Mouse (Mus musculus): ENCODE measurements around the gene Sh3kbp1. TPM values are rescaled to one million over a fixed set of nuclear protein-coding genes. Genes with fewer than 3 reads are reported as not detected.
A peak's percentile ranks its signal among the peaks of the same experiment; 100 is the strongest.

The Sh3kbp1 gene
- polyA plus RNA-seq, 1 experiment from 2014 or later, result 47.8 TPM

DNA sequence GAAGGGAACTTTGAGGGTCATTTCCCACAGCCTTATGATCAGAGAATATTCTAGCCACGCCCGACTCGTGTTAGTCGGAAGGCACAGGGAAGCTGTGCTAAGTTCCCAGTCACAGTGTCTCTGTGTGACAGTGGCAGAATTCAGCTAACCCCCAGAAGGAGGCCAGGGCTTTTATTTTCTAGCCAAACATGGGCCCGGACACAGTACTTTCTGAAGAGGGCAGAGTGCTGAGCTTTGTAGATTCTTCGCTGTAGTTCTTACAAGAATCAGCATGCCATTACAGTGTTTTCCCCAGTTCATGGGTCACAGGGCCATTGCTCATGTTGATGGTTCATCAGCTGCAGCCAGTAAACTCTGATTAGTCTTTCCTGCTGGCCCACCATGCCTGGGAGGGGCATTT, 23.7 kb downstream of the Sh3kbp1 start:
- no peak overlapping the region for H3K4me2 ChIP-seq (ENCODE audit: low read depth, low read length)
- WGBS, result 73% methylated on average over 6 of the region's 6 CpGs

GRCm38 (mm10) chrX:159671388-159671787, 44.3 kb downstream of the Sh3kbp1 start:
- ATAC-seq (ENCODE audit: low read depth) (no peak), DNase-seq (ENCODE audit: low spot score) (no peak)
- Histone ChIP-seq H3K4me3 (ENCODE audit: low read depth, low read length) (no peak overlapping the region), H3K36me3 (ENCODE audit: control insufficient read depth, insufficient read depth, low read length) (no peaks in the 10 kb centered on the region), H3K4me1 (ENCODE audit: control insufficient read depth, insufficient read depth, low read length) (no peaks in the 10 kb centered on the region), H3K4me2 (ENCODE audit: low read depth, low read length) (no peak overlapping the region), H3K9me3 (ENCODE audit: control insufficient read depth, low read length) (no peaks in the 10 kb centered on the region), H3K9ac (ENCODE audit: low read depth, low read length) (no peak overlapping the region), H3K27ac (replicated peaks; ENCODE audit: low read depth, low read length) (no peak overlapping the region), H3K27me3 (replicated peaks; ENCODE audit: control insufficient read depth, insufficient read depth, low read length) (no peaks in the 10 kb centered on the region; the same call in 1 of the 2 replicates)
- 89% methylated on average over 7 of the region's 7 CpGs for WGBS

More for the DNA sequence above, 23.7 kb downstream of the Sh3kbp1 start:
- H3K9ac ChIP-seq (ENCODE audit: low read depth, low read length), result no peak overlapping the region
- H3K27me3 ChIP-seq (replicated peaks; ENCODE audit: control insufficient read depth, insufficient read depth, low read length), result peaks cover 3% of the 10 kb centered on the region; the same call in 1 of the 2 replicates
- H3K9me3 ChIP-seq (ENCODE audit: control insufficient read depth, low read length), result no peaks in the 10 kb centered on the region
- H3K4me3 ChIP-seq (ENCODE audit: low read depth, low read length), result no peak overlapping the region
- no peaks in the 10 kb centered on the region for H3K4me1 ChIP-seq (ENCODE audit: control insufficient read depth, insufficient read depth, low read length)
- ATAC-seq (ENCODE audit: low read depth), result no peak
- no peaks in the 10 kb centered on the region for H3K36me3 ChIP-seq (ENCODE audit: control insufficient read depth, insufficient read depth, low read length)
- DNase-seq (ENCODE audit: low spot score), result no peak
- H3K27ac ChIP-seq (replicated peaks; ENCODE audit: low read depth, low read length), result no peak overlapping the region

DNA sequence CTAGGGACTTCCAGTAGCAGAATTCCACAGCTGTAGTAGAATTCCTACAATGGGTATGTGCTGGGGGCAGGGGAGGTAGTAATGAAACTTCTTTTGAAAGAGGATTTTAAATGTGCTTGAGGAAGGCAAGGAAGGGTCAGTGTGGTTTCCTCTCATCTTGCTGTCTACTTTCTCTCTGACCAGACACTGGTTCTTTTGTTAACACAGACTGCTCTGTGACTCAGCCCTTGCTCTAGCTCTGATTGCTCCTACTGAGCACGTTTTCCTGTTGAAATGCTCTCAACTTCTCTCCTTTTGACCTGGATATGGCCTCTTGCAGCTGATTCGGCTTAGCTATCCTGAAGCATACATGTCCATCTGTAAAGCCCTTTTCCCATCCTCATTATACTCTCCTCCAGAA, 45.4 kb downstream of the Sh3kbp1 start:
- peak; percentile 10 for DNase-seq (ENCODE audit: low spot score)
- no peaks in the 10 kb centered on the region for H3K9me3 ChIP-seq (ENCODE audit: control insufficient read depth, low read length)
- no peaks in the 10 kb centered on the region for H3K4me1 ChIP-seq (ENCODE audit: control insufficient read depth, insufficient read depth, low read length)
- no peak overlapping the region for H3K9ac ChIP-seq (ENCODE audit: low read depth, low read length)
- H3K27me3 ChIP-seq (replicated peaks; ENCODE audit: control insufficient read depth, insufficient read depth, low read length), result peaks cover 2% of the 10 kb centered on the region
- H3K4me2 ChIP-seq (ENCODE audit: low read depth, low read length), result no peak overlapping the region
- no peak overlapping the region for H3K4me3 ChIP-seq (ENCODE audit: low read depth, low read length)
- WGBS, result 24% methylated on average over 2 of the region's 2 CpGs
- no peaks in the 10 kb centered on the region for H3K36me3 ChIP-seq (ENCODE audit: control insufficient read depth, insufficient read depth, low read length)
- H3K27ac ChIP-seq (replicated peaks; ENCODE audit: low read depth, low read length), result no peak overlapping the region
- no peak for ATAC-seq (ENCODE audit: low read depth)

GRCm38 (mm10) chrX:159676242-159676641, 49.2 kb downstream of the Sh3kbp1 start:
- no peak overlapping the region for H3K9ac ChIP-seq (ENCODE audit: low read depth, low read length)
- H3K36me3 ChIP-seq (ENCODE audit: control insufficient read depth, insufficient read depth, low read length), result no peaks in the 10 kb centered on the region
- no peak for DNase-seq (ENCODE audit: low spot score)
- no peaks in the 10 kb centered on the region for H3K4me1 ChIP-seq (ENCODE audit: control insufficient read depth, insufficient read depth, low read length)
- H3K4me3 ChIP-seq (ENCODE audit: low read depth, low read length), result no peak overlapping the region
- H3K4me2 ChIP-seq (ENCODE audit: low read depth, low read length), result no peak overlapping the region
- no peak for ATAC-seq (ENCODE audit: low read depth)
- H3K27ac ChIP-seq (replicated peaks; ENCODE audit: low read depth, low read length), result no peak overlapping the region
- no peaks in the 10 kb centered on the region for H3K9me3 ChIP-seq (ENCODE audit: control insufficient read depth, low read length)
- 21% methylated on average over 2 of the region's 2 CpGs for WGBS
- H3K27me3 ChIP-seq (replicated peaks; ENCODE audit: control insufficient read depth, insufficient read depth, low read length), result peaks cover 2% of the 10 kb centered on the region

DNA sequence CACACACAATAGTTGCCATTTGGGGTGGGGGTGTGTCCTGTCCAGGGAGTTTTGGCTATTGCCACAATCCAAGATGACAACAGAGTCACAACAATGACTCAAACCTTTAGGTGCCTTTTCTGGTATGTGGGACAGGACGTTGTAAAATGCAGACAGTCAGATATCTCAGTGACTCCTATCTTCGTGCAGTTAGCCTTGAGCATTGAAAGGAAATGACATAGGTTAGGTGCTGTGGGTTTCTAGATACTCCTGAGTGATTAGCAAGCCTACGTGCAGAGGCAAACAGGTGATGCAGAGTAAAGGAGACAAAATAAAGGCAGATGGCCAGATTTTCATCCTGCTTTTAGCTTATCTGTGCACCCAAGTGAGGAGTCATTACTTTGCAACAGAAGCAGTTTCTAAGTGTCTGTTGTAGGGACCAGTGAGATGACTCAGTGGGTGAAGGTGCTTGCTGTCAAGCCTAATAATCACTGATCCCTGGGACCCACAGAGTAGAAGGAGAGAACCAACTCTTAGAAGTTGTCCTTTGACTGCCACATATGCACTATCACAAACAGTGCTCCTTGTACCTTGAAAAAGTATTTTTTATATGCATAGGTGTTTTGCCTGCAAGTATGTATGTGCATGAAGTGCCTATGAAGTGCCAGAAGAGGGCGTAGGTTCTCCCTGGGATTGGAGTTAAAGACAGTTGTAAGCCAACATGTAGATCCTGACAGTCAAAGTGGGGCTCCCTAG, 50.7 kb downstream of the Sh3kbp1 start:
- DNase-seq (ENCODE audit: low spot score) (no peak), ATAC-seq (ENCODE audit: low read depth) (no peak)
- Histone ChIP-seq H3K4me3 (ENCODE audit: low read depth, low read length) (no peak overlapping the region), H3K9ac (ENCODE audit: low read depth, low read length) (no peak overlapping the region), H3K27me3 (replicated peaks; ENCODE audit: control insufficient read depth, insufficient read depth, low read length) (peaks cover 2% of the 10 kb centered on the region), H3K4me2 (ENCODE audit: low read depth, low read length) (no peak overlapping the region), H3K36me3 (ENCODE audit: control insufficient read depth, insufficient read depth, low read length) (no peaks in the 10 kb centered on the region), H3K9me3 (ENCODE audit: control insufficient read depth, low read length) (no peaks in the 10 kb centered on the region), H3K27ac (replicated peaks; ENCODE audit: low read depth, low read length) (no peak overlapping the region), H3K4me1 (ENCODE audit: control insufficient read depth, insufficient read depth, low read length) (no peaks in the 10 kb centered on the region)
- WGBS, result 78% methylated on average over 4 of the region's 4 CpGs

DNA sequence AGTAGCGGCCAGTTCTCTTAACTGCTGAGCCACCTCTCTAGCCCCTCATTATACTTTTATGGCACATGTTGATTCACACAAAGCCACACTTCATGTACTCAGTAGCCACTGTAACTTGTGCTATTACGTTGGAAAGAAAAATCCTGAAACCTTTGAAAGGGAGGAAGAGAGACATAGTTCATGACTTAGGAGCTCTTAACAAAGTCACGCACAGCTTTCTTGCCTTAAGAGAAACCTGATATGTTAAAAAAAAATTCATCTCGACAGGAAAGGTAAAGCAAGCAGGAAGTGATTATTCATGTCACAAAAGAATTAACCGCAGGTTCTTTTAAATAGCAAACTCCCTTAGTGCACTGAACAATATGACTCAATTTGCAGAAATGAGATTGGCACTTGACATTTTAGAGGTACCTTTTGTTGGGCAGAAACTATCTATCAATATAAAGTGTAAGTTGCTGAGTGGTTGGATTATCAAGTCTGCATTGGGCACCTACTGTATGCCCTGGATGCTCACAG, 51.3 kb downstream of the Sh3kbp1 start:
- Histone ChIP-seq H3K27me3 (replicated peaks; ENCODE audit: control insufficient read depth, insufficient read depth, low read length) (peaks cover 2% of the 10 kb centered on the region), H3K4me3 (ENCODE audit: low read depth, low read length) (no peak overlapping the region), H3K4me2 (ENCODE audit: low read depth, low read length) (no peak overlapping the region), H3K36me3 (ENCODE audit: control insufficient read depth, insufficient read depth, low read length) (no peaks in the 10 kb centered on the region), H3K4me1 (ENCODE audit: control insufficient read depth, insufficient read depth, low read length) (no peaks in the 10 kb centered on the region), H3K27ac (replicated peaks; ENCODE audit: low read depth, low read length) (no peak overlapping the region), H3K9me3 (ENCODE audit: control insufficient read depth, low read length) (no peaks in the 10 kb centered on the region), H3K9ac (ENCODE audit: low read depth, low read length) (no peak overlapping the region)
- DNase-seq (ENCODE audit: low spot score) (no peak), ATAC-seq (ENCODE audit: low read depth) (no peak)
- WGBS, result 69% methylated on average over 5 of the region's 5 CpGs

GRCm38 (mm10) chrX:159685521-159685920, 58.4 kb downstream of the Sh3kbp1 start:
- Histone ChIP-seq H3K4me1 (ENCODE audit: control insufficient read depth, insufficient read depth, low read length) (no peaks in the 10 kb centered on the region), H3K27me3 (replicated peaks; ENCODE audit: control insufficient read depth, insufficient read depth, low read length) (peaks cover 4% of the 10 kb centered on the region), H3K9ac (ENCODE audit: low read depth, low read length) (no peak overlapping the region), H3K27ac (replicated peaks; ENCODE audit: low read depth, low read length) (no peak overlapping the region), H3K4me3 (ENCODE audit: low read depth, low read length) (no peak overlapping the region), H3K4me2 (ENCODE audit: low read depth, low read length) (no peak overlapping the region), H3K36me3 (ENCODE audit: control insufficient read depth, insufficient read depth, low read length) (no peaks in the 10 kb centered on the region), H3K9me3 (ENCODE audit: control insufficient read depth, low read length) (no peaks in the 10 kb centered on the region)
- ATAC-seq (ENCODE audit: low read depth) (no peak), DNase-seq (ENCODE audit: low spot score) (no peak)
- 43% methylated on average over 1 of the region's 1 CpGs for WGBS

- 81% methylated on average over 4 of the region's 4 CpGs for WGBS
- Histone ChIP-seq H3K9ac (ENCODE audit: low read depth, low read length) (no peak overlapping the region), H3K27ac (replicated peaks; ENCODE audit: low read depth, low read length) (no peak overlapping the region), H3K4me3 (ENCODE audit: low read depth, low read length) (no peak overlapping the region), H3K4me2 (ENCODE audit: low read depth, low read length) (no peak overlapping the region), H3K27me3 (replicated peaks; ENCODE audit: control insufficient read depth, insufficient read depth, low read length) (peaks cover 4% of the 10 kb centered on the region), H3K4me1 (ENCODE audit: control insufficient read depth, insufficient read depth, low read length) (no peaks in the 10 kb centered on the region), H3K36me3 (ENCODE audit: control insufficient read depth, insufficient read depth, low read length) (no peaks in the 10 kb centered on the region), H3K9me3 (ENCODE audit: control insufficient read depth, low read length) (no peaks in the 10 kb centered on the region)
- DNase-seq (ENCODE audit: low spot score) (no peak), ATAC-seq (ENCODE audit: low read depth) (no peak)
These were observed 59.8 kb downstream of the Sh3kbp1 start for GRCm38 (mm10) chrX:159686850-159687249.

DNA sequence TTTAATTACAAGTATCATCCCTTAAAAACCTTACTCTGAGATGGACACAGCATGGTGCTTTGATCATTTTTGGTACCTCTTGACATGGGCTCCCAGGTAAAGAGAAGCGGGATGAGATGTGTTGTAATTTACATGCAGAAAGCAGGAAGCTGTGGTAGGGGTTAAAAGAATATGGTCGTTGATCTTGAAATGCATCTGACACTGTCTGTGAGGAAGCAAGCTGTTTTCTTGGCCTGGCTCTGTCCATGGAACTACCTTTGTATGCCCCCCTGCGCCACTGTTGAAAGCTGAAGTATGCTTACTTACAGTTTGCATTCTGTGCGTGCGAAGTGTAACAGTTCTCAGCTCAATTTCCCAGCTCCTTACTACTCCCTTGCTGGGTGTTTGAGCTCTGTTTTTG, 61.6 kb downstream of the Sh3kbp1 start:
- Histone ChIP-seq H3K9ac (ENCODE audit: low read depth, low read length) (no peak overlapping the region), H3K4me2 (ENCODE audit: low read depth, low read length) (no peak overlapping the region), H3K27ac (replicated peaks; ENCODE audit: low read depth, low read length) (no peak overlapping the region), H3K4me3 (ENCODE audit: low read depth, low read length) (no peak overlapping the region), H3K36me3 (ENCODE audit: control insufficient read depth, insufficient read depth, low read length) (no peaks in the 10 kb centered on the region), H3K9me3 (ENCODE audit: control insufficient read depth, low read length) (no peaks in the 10 kb centered on the region), H3K27me3 (replicated peaks; ENCODE audit: control insufficient read depth, insufficient read depth, low read length) (peaks cover 4% of the 10 kb centered on the region), H3K4me1 (ENCODE audit: control insufficient read depth, insufficient read depth, low read length) (no peaks in the 10 kb centered on the region)
- no peak for ATAC-seq (ENCODE audit: low read depth)
- WGBS, result 83% methylated on average over 5 of the region's 5 CpGs
- DNase-seq (ENCODE audit: low spot score), result no peak
